In the genomic region with DNA sequence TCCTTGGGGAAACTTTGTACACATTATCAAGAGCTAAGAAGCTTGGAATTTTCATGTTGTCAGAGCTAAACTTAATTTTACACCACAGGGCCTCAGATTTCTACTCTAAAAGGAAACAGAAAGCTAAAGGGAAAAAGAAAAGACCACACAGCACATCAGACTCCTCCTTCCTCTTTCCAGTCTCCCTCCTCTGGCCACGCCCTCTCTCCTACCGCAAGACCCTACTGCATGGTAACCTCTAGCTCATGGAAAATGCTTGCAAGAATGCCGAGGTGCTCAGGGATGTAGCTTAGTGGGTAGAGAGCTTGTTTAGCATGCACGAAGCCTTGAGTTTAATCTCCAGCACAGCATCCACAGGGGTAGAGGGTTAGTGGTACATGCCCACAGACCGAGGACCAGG, we compare ENCODE assay signal across 8 mouse cellular contexts. TPM values are rescaled to one million over a fixed set of nuclear protein-coding genes. Genes with fewer than 3 reads are reported as not detected.
DNase-seq lines count a peak whose midpoint lies in the region; ATAC-seq and TF ChIP-seq lines count a peak whose summit lies in the region.
"Had no signal": no experiment of that assay in that cellular context is flagged by ENCODE, and none has a peak within 500 bp of the region (broad histone marks: within the 10 kb centered on the region; RNA-seq: fewer than 3 reads in every experiment).

No protein-coding gene starts in this region.

- H3K9ac ChIP-seq in MEL (ENCODE audit: control insufficient read depth, low read depth, low read length, poor library complexity, severe bottlenecking): no peak overlapping the region

- H3K79me2 ChIP-seq in MEL (ENCODE audit: control insufficient read depth, insufficient read depth, low read length, poor library complexity): no peaks in the 10 kb centered on the region

- TF ChIP-seq RAD21 in MEL (IDR thresholded peaks at IDR 0.05; ENCODE audit: low read depth, low read length): no peak

- peak; percentile 39 to 50 for DNase-seq in lung, adult 18-20 months
- no peak for DNase-seq in lung, adult 2 months
- peak; percentile 7 for DNase-seq in MEL (ENCODE audit: low read depth, low spot score)
- DNase-seq in thymus, postnatal 0 days (ENCODE audit: low spot score): peak; percentile 48
- no peak for DNase-seq in hindbrain, embryonic 10.5 days (ENCODE audit: low spot score)
- DNase-seq: kidney, postnatal 14 days had no signal

- no peak for TF ChIP-seq CTCF in lung, adult 2 months (IDR thresholded peaks at IDR 0.05; ENCODE audit: insufficient read depth, low read length)
- no peak for TF ChIP-seq CTCF in MEL (IDR thresholded peaks at IDR 0.05 in 2 of 3, conservative IDR thresholded peaks at IDR 0.05 in 1 of 3; ENCODE audit: control insufficient read depth in 1 of 3, insufficient read depth in 1 of 3, low read depth in 2 of 3, low read length in 3 of 3, poor library complexity in 1 of 3, severe bottlenecking in 1 of 3)

- no peak overlapping the region for H3K4me3 ChIP-seq in lung, adult 2 months (replicated peaks; ENCODE audit: extremely low read depth, low read depth, low read length)
- no peak overlapping the region for H3K4me3 ChIP-seq in MEL (ENCODE audit: control insufficient read depth in 1 of 2, insufficient read depth in 1 of 2, low read depth in 2 of 2, low read length in 2 of 2)
- H3K4me3 ChIP-seq in hindbrain, embryonic 10.5 days: no peak overlapping the region

- no peaks in the 10 kb centered on the region for H3K9me3 ChIP-seq in MEL (replicated peaks; ENCODE audit: insufficient read depth, low read length)
- no peaks in the 10 kb centered on the region for H3K9me3 ChIP-seq in hindbrain, embryonic 10.5 days

- H3K36me3 ChIP-seq in MEL (ENCODE audit: control insufficient read depth in 1 of 2, insufficient read depth in 2 of 2, low read length in 2 of 2): no peaks in the 10 kb centered on the region
- H3K36me3 ChIP-seq in hindbrain, embryonic 10.5 days: peaks cover 7% of the 10 kb centered on the region; the same call in 1 of the 2 replicates

- WGBS in lung, adult 2 months: 60% methylated on average over 5 of the region's 5 CpGs
- 85% methylated on average over 5 of the region's 5 CpGs for WGBS in hindbrain, embryonic 10.5 days

- H3K27ac ChIP-seq in MEL (ENCODE audit: control insufficient read depth, low read depth, low read length): no peak overlapping the region
- H3K27ac ChIP-seq in hindbrain, embryonic 10.5 days: no peak overlapping the region

- TF ChIP-seq EP300 in MEL (IDR thresholded peaks at IDR 0.05; ENCODE audit: low read depth in 1 of 2, low read length in 2 of 2): no peak

- TF ChIP-seq POLR2A in lung, adult 2 months (IDR thresholded peaks at IDR 0.05; ENCODE audit: borderline replicate concordance, extremely low read depth, low read depth, low read length): no peak
- no peak for TF ChIP-seq POLR2A in MEL (IDR thresholded peaks at IDR 0.05; ENCODE audit: control insufficient read depth in 1 of 2, insufficient read depth in 1 of 2, low read depth in 1 of 2, low read length in 2 of 2, poor library complexity in 1 of 2)

- ATAC-seq in granulocyte monocyte progenitor cell, adult 5-6 weeks (replicated peaks; ENCODE audit: poor library complexity, severe bottlenecking): peak; percentile 82
- ATAC-seq in erythroblast, adult 5-6 weeks (replicated peaks; ENCODE audit: low FRiP score, poor library complexity, severe bottlenecking): no peak

- H3K27me3 ChIP-seq in MEL (ENCODE audit: control insufficient read depth in 1 of 2, insufficient read depth in 2 of 2, low read length in 2 of 2): no peaks in the 10 kb centered on the region; a peak in 1 of 4 replicates
- no peaks in the 10 kb centered on the region for H3K27me3 ChIP-seq in hindbrain, embryonic 10.5 days (ENCODE audit: insufficient read depth, poor library complexity, severe bottlenecking)

- peaks cover 11% of the 10 kb centered on the region for H3K4me1 ChIP-seq in lung, adult 2 months (ENCODE audit: control insufficient read depth, insufficient read depth, low read length)
- H3K4me1 ChIP-seq in MEL (ENCODE audit: control insufficient read depth in 1 of 2, insufficient read depth in 2 of 2, low read length in 2 of 2): no peaks in the 10 kb centered on the region
- 0 out of 2 replicates have a peak, but pooled peaks cover 3% of the 10 kb centered on the region for H3K4me1 ChIP-seq in hindbrain, embryonic 10.5 days (replicated peaks)

TF ChIP-seq in MEL, 35 proteins besides CTCF, POLR2A, EP300 and RAD21:
- TF ChIP-seq UBTF (IDR thresholded peaks at IDR 0.05; ENCODE audit: borderline replicate concordance, insufficient read depth, low read depth, low read length) (no peak), USF1 (IDR thresholded peaks at IDR 0.05; ENCODE audit: low read depth, low read length) (no peak), BHLHE40 (IDR thresholded peaks at IDR 0.05; ENCODE audit: borderline replicate concordance, low read depth, low read length) (no peak)

RNA-seq across cellular contexts. Expression of gene Jmjd1c, which starts 24.0 kb away (rescaled TPM):
- polyA plus RNA-seq in lung, adult 2 months (2012; rRNA removed): 16.4 and 19.4 TPM in 2 replicates
- 10.6 and 14.7 TPM in 2 replicates for total RNA-seq in MEL (2012; rRNA removed)
- polyA plus RNA-seq in MEL (2012; ENCODE audit: insufficient read depth in 1 of 2, insufficient read length in 2 of 2, low read depth in 1 of 2, low replicate concordance in 2 of 2, missing spikeins in 1 of 2): 10 to 100 TPM; 15.2 to 62.3 TPM
- total RNA-seq in granulocyte monocyte progenitor cell, adult 5-6 weeks (2014; fragmentation: Nextera tagmentation): 82.9 and 89.7 TPM in 2 replicates
- total RNA-seq in granulocyte monocyte progenitor cell, adult 5-6 weeks (2017): 57.8 and 69.4 TPM in 2 replicates
- polyA plus RNA-seq in thymus, postnatal 0 days (2015; fragmentation: Nextera tagmentation; extraction: Ambion mirVana): 53.5 and 61.4 TPM in 2 replicates
- total RNA-seq in erythroblast, adult 5-6 weeks (2015; ENCODE audit: low replicate concordance): 25.4 and 38.5 TPM in 2 replicates
- total RNA-seq in erythroblast, adult 5-6 weeks (2017; ENCODE audit: low replicate concordance): 36.3 and 39.3 TPM in 2 replicates
- 32.7 and 36.7 TPM in 2 replicates for polyA plus RNA-seq in hindbrain, embryonic 10.5 days (2016; fragmentation: Nextera tagmentation; extraction: Ambion mirVana)

RNA-seq across cellular contexts. Expression of gene Reep3, which starts 24.9 kb away (rescaled TPM):
- 16.7 and 26.5 TPM in 2 replicates for polyA plus RNA-seq in lung, adult 2 months (2012; rRNA removed)
- not detected in 2 replicates for total RNA-seq in MEL (2012; rRNA removed)
- polyA plus RNA-seq in MEL (2012; ENCODE audit: insufficient read depth in 1 of 2, insufficient read length in 2 of 2, low read depth in 1 of 2, low replicate concordance in 2 of 2, missing spikeins in 1 of 2): under 1 TPM in 1 of 2 experiments, not detected in 1; 0.01 TPM
- total RNA-seq in granulocyte monocyte progenitor cell, adult 5-6 weeks (2014; fragmentation: Nextera tagmentation): 21.6 and 22.3 TPM in 2 replicates
- total RNA-seq in granulocyte monocyte progenitor cell, adult 5-6 weeks (2017): 11.8 and 13.4 TPM in 2 replicates
- 18.1 and 18.2 TPM in 2 replicates for polyA plus RNA-seq in thymus, postnatal 0 days (2015; fragmentation: Nextera tagmentation; extraction: Ambion mirVana)
- 14.8 and 16.5 TPM in 2 replicates for total RNA-seq in erythroblast, adult 5-6 weeks (2015; ENCODE audit: low replicate concordance)
- total RNA-seq in erythroblast, adult 5-6 weeks (2017; ENCODE audit: low replicate concordance): 6.4 and 8.1 TPM in 2 replicates
- 34.7 and 35.1 TPM in 2 replicates for polyA plus RNA-seq in hindbrain, embryonic 10.5 days (2016; fragmentation: Nextera tagmentation; extraction: Ambion mirVana)

Comparison
In these comparisons a context has a peak if more than half of its experiments do, and no peak if none do; other contexts are left out.
1. DNase-seq: peak in lung, adult 18-20 months (2 of 2), MEL (single experiment) and thymus, postnatal 0 days (single experiment); none in lung, adult 2 months (single experiment) and hindbrain, embryonic 10.5 days (single experiment).
2. RNA of gene Reep3, which starts 24.9 kb away (polyA plus RNA-seq): 34.7 to 35.1 TPM in hindbrain, embryonic 10.5 days, 16.7 to 26.5 TPM in lung, adult 2 months and 18.1 to 18.2 TPM in thymus, postnatal 0 days; 0.01 TPM in MEL; every median in the first group is over 10 times any median in the second.